Mouse (Mus musculus) ES-E14 (cell line): ENCODE data around the gene Ccdc169. TPM values are rescaled to one million over a fixed set of nuclear protein-coding genes. Genes with fewer than 3 reads are reported as not detected.
"Not testable (repeated sequence)": the region's sequence is repeated elsewhere in the genome, so short reads cannot be mapped to it uniquely, and the experiment has no call there.

Experiments
- DNase-seq: peaks from one replicate; pipeline ENCODE4 v3.0.0-alpha.2; 2013; ENCODE audit warnings: low read depth, low spot score
- H3K27ac ChIP-seq: 2 replicates; pipeline ENCODE4 v1.5.1; 2012; ENCODE audit warnings: low read depth, mild to moderate bottlenecking, low read length, moderate library complexity, mixed read lengths; ENCODE audit not compliant: poor library complexity, insufficient read depth, severe bottlenecking
- H3K36me3 ChIP-seq: 2 replicates; pipeline ENCODE4 v1.6.1; 2012; ENCODE audit warnings: mild to moderate bottlenecking, low read length, moderate library complexity, mixed read lengths; ENCODE audit not compliant: control insufficient read depth, poor library complexity, insufficient read depth, severe bottlenecking
- H3K4me1 ChIP-seq, 2 experiments: fragments of 150-350 bp in 1 of 2; sonication (generic) in 1 of 2; 2 replicates each; pipeline ENCODE4 v1.6.1; 2012; ENCODE audit warnings: low read length in 2 of 2, mild to moderate bottlenecking in 1 of 2, mixed read lengths in 1 of 2; ENCODE audit not compliant: control insufficient read depth in 2 of 2, insufficient read depth in 2 of 2, poor library complexity in 1 of 2
- H3K4me3 ChIP-seq, 2 experiments: fragments of 150-350 bp in 1 of 2; sonication (generic) in 1 of 2; 2 replicates each; pipeline ENCODE4 v1.5.1; 2012; ENCODE audit warnings: low read length in 2 of 2, low read depth in 1 of 2, mild to moderate bottlenecking in 1 of 2, mixed read lengths in 1 of 2; ENCODE audit not compliant: insufficient read depth in 1 of 2, poor library complexity in 1 of 2, severe bottlenecking in 1 of 2
- H3K9ac ChIP-seq: 2 replicates; pipeline ENCODE4 v1.6.1; 2012; ENCODE audit warnings: low read depth, mild to moderate bottlenecking, low read length, mixed read lengths; ENCODE audit not compliant: poor library complexity, insufficient read depth, severe bottlenecking
- H3K9me3 ChIP-seq: fragments of 150-350 bp; sonication (generic); 2 replicates; pipeline ENCODE4 v1.6.1; 2012; ENCODE audit warnings: low read depth, mild to moderate bottlenecking, low read length; ENCODE audit not compliant: control insufficient read depth, insufficient read depth
- CHD2 ChIP-seq: IDR thresholded peaks from 2 replicates; pipeline ENCODE4 v1.6.1; 2014; ENCODE audit warnings: mild to moderate bottlenecking, low read depth, low read length, inconsistent platforms
- HCFC1 ChIP-seq: IDR thresholded peaks from 2 replicates; pipeline ENCODE4 v1.6.1; 2012; ENCODE audit warnings: low read length, inconsistent platforms, borderline replicate concordance; ENCODE audit not compliant: insufficient read depth
- MAFK ChIP-seq: IDR thresholded peaks from 2 replicates; pipeline ENCODE4 v1.6.1; 2014; ENCODE audit warnings: mild to moderate bottlenecking, low read depth, low read length, inconsistent platforms; ENCODE audit not compliant: insufficient read depth
- ZC3H11A ChIP-seq: IDR thresholded peaks from 2 replicates; pipeline ENCODE4 v1.6.1; 2012; ENCODE audit warnings: low read depth, mild to moderate bottlenecking, inconsistent platforms, low read length, borderline replicate concordance
- ZNF384 ChIP-seq: IDR thresholded peaks from 2 replicates; pipeline ENCODE4 v1.6.1; 2012; ENCODE audit warnings: low read depth, low read length, inconsistent platforms
- in situ Hi-C, 2 experiments: fragments of 600-800 bp; cut with MboI; formaldehyde crosslinking; loops; one replicate each; pipeline ENCODE4 v1.15.1; 2025; ENCODE audit warnings: low sequenced_read_pairs in 2 of 2, inconsistent platforms in 1 of 2; ENCODE audit not compliant: unreplicated experiment in 2 of 2
- total RNA-seq: library from RNA; depleted of rRNA; stranded (reverse); fragments of 300-350 nt; gene quantifications from 2 replicates; pipeline ENCODE4 v1.2.3, GENCODE M21; 2012

Gene Ccdc169
- total RNA-seq, 1 experiment = 0.54 TPM

DNA sequence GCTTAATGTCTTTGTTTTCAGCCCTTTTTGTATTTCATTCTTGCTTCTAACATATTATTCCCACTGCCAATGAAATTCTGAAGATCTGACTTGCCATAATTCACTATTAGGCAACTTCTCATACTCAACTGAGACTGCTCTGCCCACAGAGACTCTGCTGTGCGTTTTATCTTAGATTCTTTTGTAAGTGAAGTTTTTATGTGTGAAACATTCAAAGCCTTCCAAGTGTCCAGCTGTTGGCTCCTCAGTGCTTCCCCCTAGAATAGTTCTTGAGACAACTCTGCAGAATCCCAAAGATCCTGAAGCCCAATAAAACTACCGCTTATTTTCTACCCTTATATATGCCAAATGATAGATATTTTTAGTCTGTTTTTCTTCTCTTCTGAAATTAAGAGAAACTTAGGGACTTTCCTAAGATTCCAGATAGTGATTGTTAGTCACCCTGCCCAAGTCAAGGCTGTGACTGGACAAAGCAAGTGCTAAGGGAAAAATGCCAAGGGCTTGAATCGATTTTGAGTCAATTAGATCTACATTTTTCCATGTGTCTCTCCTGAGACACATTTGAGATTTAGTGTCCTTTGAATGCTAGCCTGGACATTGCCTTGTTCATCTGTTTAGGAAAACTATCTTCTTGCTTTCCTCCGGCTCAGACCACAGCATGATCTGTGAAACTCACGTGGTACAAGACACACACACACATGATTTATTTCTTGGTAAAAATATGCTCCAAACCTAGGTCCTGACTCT, 58.6 kb downstream of the Ccdc169 start:
- Histone ChIP-seq H3K9me3 (no peaks in the 10 kb centered on the region), H3K9ac (no peak overlapping the region), H3K4me1 (no peaks in the 10 kb centered on the region), H3K27ac (no peak overlapping the region), H3K4me3 (no peak overlapping the region), H3K36me3 (no peaks in the 10 kb centered on the region; the same call in 1 of the 2 replicates)
- TF ChIP-seq CHD2 (no peak), ZC3H11A (no peak), MAFK (no peak), ZNF384 (no peak), HCFC1 (no peak)
- in situ Hi-C loops = no loop called here
- DNase-seq = no peak

DNA sequence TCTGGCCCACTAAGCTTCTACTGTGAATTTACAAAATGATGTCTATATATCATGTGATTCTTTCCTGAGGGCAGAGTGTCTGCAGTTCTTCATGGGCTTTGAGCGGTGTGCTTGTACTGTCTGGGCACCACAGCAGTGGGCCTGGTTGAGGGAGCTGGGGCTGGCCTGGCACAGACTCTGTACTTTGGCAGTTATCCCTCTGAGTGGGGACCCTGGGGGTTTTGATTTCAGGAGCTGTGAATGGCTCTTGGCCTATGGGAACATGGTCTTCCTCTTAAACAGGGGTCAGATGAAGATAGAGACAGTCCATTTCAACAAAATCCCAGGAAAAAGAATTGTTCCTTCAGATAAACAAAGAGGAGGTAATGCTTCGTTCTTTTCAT, 59.2 kb downstream of the Ccdc169 start:
- H3K36me3 ChIP-seq = no peaks in the 10 kb centered on the region; the same call in 1 of the 2 replicates
- no peak overlapping the region for H3K27ac ChIP-seq
- in situ Hi-C loops = no loop called here
- DNase-seq = no peak
- no peaks in the 10 kb centered on the region for H3K9me3 ChIP-seq
- H3K4me1 ChIP-seq = no peaks in the 10 kb centered on the region
- TF ChIP-seq ZC3H11A = no peak
- TF ChIP-seq CHD2 = no peak
- no peak for TF ChIP-seq MAFK
- no peak for TF ChIP-seq ZNF384
- TF ChIP-seq HCFC1 = no peak
- no peak overlapping the region for H3K9ac ChIP-seq
- no peak overlapping the region for H3K4me3 ChIP-seq

DNA sequence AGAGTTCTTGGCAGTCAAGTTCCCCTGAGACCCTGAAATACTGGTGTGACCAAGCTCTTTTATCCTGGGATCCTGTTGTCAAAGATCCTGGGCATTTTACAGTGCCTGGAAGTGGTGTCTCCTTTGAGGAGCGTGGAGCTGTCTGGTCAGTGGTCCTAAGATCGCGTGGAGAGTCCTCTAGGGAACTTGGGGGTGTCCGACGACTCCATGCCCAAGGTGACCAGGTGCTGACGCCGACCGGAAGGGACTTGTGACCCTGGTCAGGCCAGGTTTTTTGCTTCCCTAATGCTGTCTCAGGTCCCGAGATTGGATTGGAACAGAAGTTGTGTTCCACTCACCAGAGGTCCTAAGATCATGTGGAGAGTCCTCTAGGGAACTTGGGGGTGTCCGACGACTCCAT, 66.5 kb downstream of the Ccdc169 start:
- H3K4me3 ChIP-seq, H3K4me1 ChIP-seq, in situ Hi-C loops, H3K9me3 ChIP-seq, DNase-seq, H3K9ac ChIP-seq, H3K36me3 ChIP-seq, H3K27ac ChIP-seq: not testable (repeated sequence)

DNA sequence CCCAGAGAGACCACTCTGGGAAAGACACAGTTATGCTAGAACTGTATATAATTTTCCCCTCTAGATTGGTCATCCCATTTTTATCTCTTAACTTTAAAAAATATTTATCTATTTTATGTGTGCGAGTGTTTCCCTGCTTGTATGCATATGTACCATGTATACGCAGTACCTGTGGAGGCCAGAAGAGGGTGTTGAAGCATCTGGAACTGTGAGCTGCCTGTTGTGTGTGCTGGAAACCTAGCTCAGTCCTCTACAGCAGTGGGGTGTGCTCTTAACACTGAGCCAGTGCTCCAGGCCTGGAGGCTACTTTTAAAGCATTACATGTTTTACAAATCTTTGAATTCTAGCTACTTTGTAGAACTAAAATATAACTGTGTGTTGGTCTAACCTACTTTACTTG, 69.3 kb downstream of the Ccdc169 start:
- no peaks in the 10 kb centered on the region for H3K4me1 ChIP-seq

DNA sequence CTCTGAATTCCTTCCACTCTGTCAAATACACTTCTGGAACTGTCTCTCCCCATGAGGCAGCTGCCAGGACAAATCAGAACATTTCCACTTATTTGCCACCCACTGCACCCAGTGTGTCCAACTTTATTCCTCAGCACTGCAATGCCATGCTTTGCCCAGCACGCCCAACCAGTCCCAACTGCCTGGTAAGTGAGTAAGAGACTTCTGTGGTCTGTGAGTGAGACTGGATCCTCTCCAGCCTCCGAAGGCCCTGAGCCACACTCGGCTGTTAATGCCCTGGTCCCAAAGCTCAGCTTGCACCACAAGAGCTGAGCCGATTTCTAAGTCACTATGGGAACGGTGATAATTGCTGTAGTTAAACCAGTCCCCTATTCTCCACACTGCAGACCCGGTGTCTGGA, 70.5 kb downstream of the Ccdc169 start:
- Histone ChIP-seq H3K27ac (no peak overlapping the region), H3K36me3 (no peaks in the 10 kb centered on the region; the same call in 1 of the 2 replicates), H3K4me3 (no peak overlapping the region), H3K9ac (no peak overlapping the region), H3K9me3 (no peaks in the 10 kb centered on the region), H3K4me1 (no peaks in the 10 kb centered on the region)
- no peak for DNase-seq
- in situ Hi-C loops = no loop called here
- TF ChIP-seq ZC3H11A = no peak
- TF ChIP-seq HCFC1 = no peak
- TF ChIP-seq ZNF384 = no peak
- TF ChIP-seq CHD2 = no peak
- no peak for TF ChIP-seq MAFK

More for the DNA sequence above, 69.3 kb downstream of the Ccdc169 start:
- H3K9me3 ChIP-seq = no peaks in the 10 kb centered on the region
- no peak overlapping the region for H3K9ac ChIP-seq
- no peak for TF ChIP-seq CHD2
- TF ChIP-seq ZC3H11A = no peak
- no peak for TF ChIP-seq HCFC1
- TF ChIP-seq ZNF384 = no peak
- TF ChIP-seq MAFK = no peak
- in situ Hi-C loops = no loop called here
- H3K4me3 ChIP-seq = no peak overlapping the region
- DNase-seq = no peak
- no peak overlapping the region for H3K27ac ChIP-seq
- no peaks in the 10 kb centered on the region; the same call in 1 of the 2 replicates for H3K36me3 ChIP-seq
